Mouse (Mus musculus) testis, postnatal 10 days (tissue): Measurements from ENCODE around the gene Bcl11b.

Experiments used
- DNase-seq: peaks from one replicate; pipeline ENCODE4 v3.0.0; 2021; ENCODE audit warnings: low spot score

Gene Bcl11b

GRCm38 (mm10) chr12:107998746-107999145 is 4.7 kb downstream of the Bcl11b start:
- peak; percentile 89 for DNase-seq

GRCm38 (mm10) chr12:107997901-107998300 is 5.5 kb downstream of the Bcl11b start:
- DNase-seq, result no peak

- no peak for DNase-seq
Measured at GRCm38 (mm10) chr12:107997241-107997640, 6.2 kb downstream of the Bcl11b start.

- DNase-seq, result no peak
Measured at GRCm38 (mm10) chr12:107996773-107997172, 6.6 kb downstream of the Bcl11b start.

DNA sequence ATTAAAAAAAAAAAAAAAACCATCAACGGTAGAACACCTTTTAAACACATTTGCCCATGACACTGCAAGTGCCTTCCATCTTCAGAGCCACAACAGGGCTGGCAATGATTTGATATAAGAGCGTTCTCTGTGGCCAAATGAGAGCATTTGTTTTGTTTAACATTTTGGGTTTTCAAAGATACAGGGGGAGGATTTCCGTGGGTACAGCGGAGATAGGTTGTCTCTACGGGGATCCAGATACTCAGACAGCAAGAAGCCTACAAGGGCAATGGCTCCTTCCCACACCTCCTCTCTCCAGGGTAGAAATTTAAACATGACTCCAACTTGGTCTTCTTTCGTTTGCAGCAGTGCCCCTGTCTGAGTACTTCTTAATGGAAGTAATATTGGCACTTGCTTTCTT is 7.2 kb downstream of the Bcl11b start:
- no peak for DNase-seq

DNA sequence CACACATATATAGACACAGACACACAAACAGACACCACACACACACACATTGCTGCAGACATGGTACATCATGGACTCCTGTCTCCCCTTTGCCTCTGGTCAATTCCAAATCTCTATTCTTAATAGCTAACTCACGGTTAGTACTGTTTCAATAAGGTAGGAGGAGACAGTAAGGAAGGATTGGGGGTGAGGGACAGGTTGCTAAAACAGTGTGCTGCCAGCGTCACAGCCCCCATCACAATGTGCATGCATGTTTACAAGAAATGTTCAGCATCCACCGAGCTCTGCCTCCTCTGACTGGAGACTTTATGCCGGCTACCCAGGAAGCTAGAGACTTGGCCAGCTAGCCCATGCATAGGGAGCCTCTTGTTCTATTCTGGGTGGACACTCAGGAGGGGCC is 9.0 kb downstream of the Bcl11b start:
- DNase-seq, result no peak

GRCm38 (mm10) chr12:107993029-107993428 is 10.4 kb downstream of the Bcl11b start:
- no peak for DNase-seq

- no peak for DNase-seq
Measured at GRCm38 (mm10) chr12:107991191-107991590, 12.2 kb downstream of the Bcl11b start.

- no peak for DNase-seq
Measured at GRCm38 (mm10) chr12:107983211-107983610, 20.2 kb downstream of the Bcl11b start.

DNA sequence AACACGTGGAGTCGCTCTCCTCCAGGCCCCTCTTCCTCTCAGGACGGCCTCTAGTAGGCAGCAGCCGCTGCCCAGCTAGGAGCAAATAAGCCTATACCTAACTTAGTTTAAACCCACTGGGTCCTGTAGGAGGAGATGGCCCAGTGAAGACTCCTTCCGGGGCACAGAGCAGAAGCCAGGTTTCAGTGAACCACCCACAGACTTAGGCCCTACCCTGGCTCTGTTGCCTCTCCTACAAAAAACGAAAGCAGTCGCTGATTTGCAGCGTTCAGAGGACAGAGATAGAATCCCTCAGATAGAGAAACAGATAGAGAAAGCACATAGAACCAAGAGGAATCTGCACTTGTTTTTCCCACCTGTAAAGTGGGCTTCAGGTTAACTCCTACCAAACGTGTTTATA is 21.1 kb downstream of the Bcl11b start:
- DNase-seq, result no peak

DNA sequence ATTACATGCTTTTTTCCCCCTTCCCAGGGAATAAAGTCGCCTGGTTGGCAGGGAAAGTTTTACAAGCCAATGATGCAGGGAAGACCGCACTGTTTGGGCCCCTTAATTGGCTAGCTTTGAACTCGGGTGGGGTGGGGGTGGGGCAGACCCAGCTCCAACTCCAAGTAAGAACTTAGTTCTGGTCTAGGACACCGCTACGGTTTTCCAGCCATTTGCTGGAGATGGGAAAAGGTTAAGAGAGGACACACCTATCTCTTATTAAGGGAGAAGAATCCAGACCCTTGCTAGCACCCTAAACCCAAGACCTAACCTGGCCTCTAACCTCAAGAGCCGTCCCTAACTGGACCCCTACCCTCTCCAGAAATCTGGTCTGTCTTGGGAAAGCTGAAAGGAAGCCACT is 22.2 kb downstream of the Bcl11b start:
- no peak for DNase-seq

DNA sequence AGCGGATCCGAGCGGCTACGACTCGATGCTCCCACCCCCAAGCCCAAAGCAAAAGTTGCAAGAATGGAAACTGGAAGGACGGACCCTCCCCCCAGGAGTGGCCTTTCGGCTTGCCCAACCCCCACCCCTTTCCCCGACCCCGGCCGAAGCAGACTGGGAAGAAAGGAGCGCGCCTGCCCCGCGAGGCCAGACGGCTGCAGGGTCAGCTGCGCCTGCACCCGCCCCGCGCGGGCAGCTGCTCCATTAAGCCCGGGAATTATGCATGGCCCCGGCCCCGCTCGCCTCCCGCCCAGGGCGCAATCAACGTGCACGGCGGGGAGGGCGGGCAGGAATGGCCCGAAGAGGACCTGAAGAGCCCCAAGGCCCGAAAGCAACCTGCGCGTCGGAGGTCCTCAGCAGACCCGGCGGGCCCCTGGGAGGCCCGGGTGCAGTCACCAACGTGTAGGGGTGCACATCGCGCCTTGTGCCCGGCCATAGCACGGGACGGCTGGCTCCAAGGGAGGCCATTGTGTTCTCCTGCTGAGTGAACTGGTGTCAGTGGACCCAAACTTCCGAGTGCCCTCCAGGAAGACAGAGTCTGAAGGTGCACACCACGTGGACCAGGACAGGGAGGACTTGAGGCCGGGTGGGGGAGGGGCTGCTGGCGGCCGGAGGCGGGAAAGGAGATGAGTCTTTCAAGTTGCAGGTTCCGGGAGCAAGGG is 23.0 kb downstream of the Bcl11b start:
- DNase-seq, result peak; percentile 59

DNA sequence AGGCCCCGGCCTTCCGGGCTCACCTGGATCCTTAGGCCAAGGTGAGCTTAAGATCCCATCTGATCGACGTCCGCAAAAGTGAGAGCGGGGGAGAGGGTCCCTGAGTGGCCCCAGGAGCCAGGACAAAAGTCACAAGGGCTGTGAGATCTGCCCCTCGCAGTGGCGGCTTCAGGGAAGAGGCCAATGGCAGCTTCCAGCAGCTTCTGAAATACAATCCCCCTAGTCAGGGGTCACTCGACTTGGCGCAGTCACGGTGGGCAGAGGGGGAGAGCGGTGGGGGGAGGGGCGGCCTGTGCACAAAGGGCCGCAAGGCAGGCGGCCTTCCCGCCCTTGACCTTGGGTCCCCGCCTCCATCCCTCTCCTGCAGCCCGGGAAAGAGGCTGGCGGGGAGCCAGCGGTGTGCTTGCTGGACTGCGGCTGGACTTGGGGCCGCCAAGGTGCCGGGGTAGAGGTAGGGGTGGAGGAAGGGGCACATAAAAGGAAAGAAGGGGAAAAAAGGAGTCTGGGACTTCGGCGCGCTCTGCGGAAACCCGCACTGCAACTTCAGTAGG is 23.6 kb downstream of the Bcl11b start:
- DNase-seq, result peak; percentile 81

DNA sequence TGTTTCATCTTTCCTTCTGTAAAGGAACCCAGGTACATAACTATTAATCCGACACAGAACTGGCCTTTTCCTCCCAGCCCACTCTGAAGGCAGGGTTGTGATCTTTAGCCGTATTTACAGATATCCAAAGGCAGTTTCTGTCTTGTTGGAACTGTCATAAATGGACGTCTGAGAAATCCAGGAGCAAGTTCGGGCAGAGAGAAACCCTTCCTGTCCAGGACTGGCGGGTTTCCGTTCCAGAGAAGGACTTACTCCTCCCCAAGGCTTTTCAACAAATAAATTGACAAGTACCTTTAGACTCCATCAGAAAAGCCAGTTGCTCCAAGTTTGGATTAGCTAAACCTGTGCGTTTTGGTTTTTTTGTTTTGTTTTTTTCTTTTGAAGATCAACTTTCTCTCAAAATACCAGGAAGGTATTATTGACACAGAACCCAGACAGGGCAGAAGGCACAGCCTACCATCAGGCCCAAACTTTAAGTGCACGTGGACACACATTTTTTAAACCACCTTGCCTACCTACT is 24.6 kb downstream of the Bcl11b start:
- DNase-seq, result no peak

- DNase-seq, result no peak
Measured at GRCm38 (mm10) chr12:107978063-107978462, 25.3 kb downstream of the Bcl11b start.

- no peak for DNase-seq
Measured at GRCm38 (mm10) chr12:107977534-107977933, 25.9 kb downstream of the Bcl11b start.

DNA sequence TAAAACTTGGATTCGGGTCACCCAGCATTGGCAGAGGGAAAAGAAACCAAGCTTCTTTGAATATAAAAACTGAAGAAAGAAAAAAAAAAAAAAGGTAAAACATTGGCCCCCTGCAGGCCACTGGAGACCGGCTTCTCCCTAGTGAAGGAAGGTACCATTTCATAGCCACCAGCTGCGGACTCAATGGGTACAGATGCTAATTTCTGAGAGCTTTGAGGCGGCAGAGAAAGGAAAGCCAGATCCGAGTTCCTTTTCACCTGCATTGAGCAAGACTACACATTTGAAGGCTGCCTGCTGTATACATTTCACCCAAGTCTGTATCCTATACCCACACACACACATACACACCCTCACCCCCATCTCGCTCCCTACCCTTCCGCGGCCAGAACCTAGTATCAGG is 26.3 kb downstream of the Bcl11b start:
- no peak for DNase-seq

- DNase-seq, result no peak
Measured at GRCm38 (mm10) chr12:107976571-107977001, 26.8 kb downstream of the Bcl11b start.

- no peak for DNase-seq
Measured at GRCm38 (mm10) chr12:107975897-107976570, 27.4 kb downstream of the Bcl11b start.

GRCm38 (mm10) chr12:107975479-107975896 is 27.9 kb downstream of the Bcl11b start:
- no peak for DNase-seq

DNA sequence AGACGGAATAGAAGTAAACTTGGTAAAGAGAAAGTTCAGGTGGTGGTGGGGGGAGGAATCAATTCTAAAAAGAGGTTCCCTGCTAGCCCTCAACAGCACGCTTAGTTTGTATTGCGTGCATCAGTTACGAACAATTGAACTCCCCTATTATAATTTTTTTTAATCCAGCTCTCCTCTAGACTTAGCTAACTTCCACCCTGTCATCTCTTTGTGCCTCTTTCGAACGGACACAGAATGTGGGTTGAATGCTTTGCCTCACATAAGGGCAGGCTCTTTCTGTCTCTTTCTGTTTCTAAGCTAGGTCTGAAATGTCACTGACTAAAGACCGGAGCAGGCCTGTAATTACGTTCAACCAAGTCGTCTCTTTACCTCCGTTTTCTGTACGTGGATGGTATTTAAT is 28.9 kb downstream of the Bcl11b start:
- no peak for DNase-seq

GRCm38 (mm10) chr12:107973556-107974140 is 29.8 kb downstream of the Bcl11b start:
- DNase-seq, result no peak
